Mouse (Mus musculus) thymus, adult 2 months (tissue): ENCODE measurements around the gene Traf3ip2. TPM values are rescaled to one million over a fixed set of nuclear protein-coding genes. Genes with fewer than 3 reads are reported as not detected.

Source experiments
- DNase-seq: peaks from one replicate; pipeline ENCODE4 v3.0.0; 2021
- H3K27ac ChIP-seq: fragments of 200-500 bp; 2 replicates; pipeline ENCODE4 v1.5.1; 2012; ENCODE audit warnings: low read length, control low read depth; ENCODE audit not compliant: control insufficient read depth, insufficient read depth
- H3K27me3 ChIP-seq: fragments of 200-500 bp; 2 replicates; pipeline ENCODE4 v1.6.1; 2012; ENCODE audit warnings: mild to moderate bottlenecking, low read length, moderate library complexity, mixed read lengths; ENCODE audit not compliant: control insufficient read depth, insufficient read depth
- H3K36me3 ChIP-seq: fragments of 200-500 bp; 2 replicates; pipeline ENCODE4 v1.6.1; 2012; ENCODE audit warnings: mild to moderate bottlenecking, low read length, moderate library complexity; ENCODE audit not compliant: control insufficient read depth, insufficient read depth
- H3K4me1 ChIP-seq: fragments of 200-500 bp; replicated peaks from 2 replicates; pipeline ENCODE4 v1.6.1; 2012; ENCODE audit warnings: low read length; ENCODE audit not compliant: control insufficient read depth, insufficient read depth
- H3K4me3 ChIP-seq: fragments of 200-500 bp; 2 replicates; pipeline ENCODE4 v1.5.1; 2012; ENCODE audit warnings: mild to moderate bottlenecking, low read length, control low read depth, moderate library complexity; ENCODE audit not compliant: control insufficient read depth, insufficient read depth
- CTCF ChIP-seq: fragments of 200-500 bp; IDR thresholded peaks from 2 replicates; pipeline ENCODE4 v1.5.1; 2012; ENCODE audit warnings: mild to moderate bottlenecking, control low read depth, low read length, moderate library complexity, borderline replicate concordance; ENCODE audit not compliant: control insufficient read depth, poor library complexity, insufficient read depth; ENCODE audit errors: extremely low read depth
- POLR2A ChIP-seq: fragments of 200-500 bp; IDR thresholded peaks from 2 replicates; pipeline ENCODE4 v1.6.1; 2012; ENCODE audit warnings: mild to moderate bottlenecking, low read length, control low read depth, moderate library complexity; ENCODE audit not compliant: control insufficient read depth, poor library complexity, insufficient read depth; ENCODE audit errors: extremely low read depth
- WGBS: fragments of 180-500 bp; shearing (Covaris S2); methylation state at CpG from one replicate; pipeline ENCODE4 v1.1.7; 2018; 5-methylcytosine and 5-hydroxymethylcytosine counted together
- polyA plus RNA-seq: library from polyadenylated mRNA; depleted of rRNA; stranded (reverse); fragments of >200 nt; gene quantifications from 2 replicates; pipeline ENCODE4 v1.2.3, GENCODE M21; 2012

The Traf3ip2 gene
- polyA plus RNA-seq, 1 experiment: 21.3 TPM

DNA sequence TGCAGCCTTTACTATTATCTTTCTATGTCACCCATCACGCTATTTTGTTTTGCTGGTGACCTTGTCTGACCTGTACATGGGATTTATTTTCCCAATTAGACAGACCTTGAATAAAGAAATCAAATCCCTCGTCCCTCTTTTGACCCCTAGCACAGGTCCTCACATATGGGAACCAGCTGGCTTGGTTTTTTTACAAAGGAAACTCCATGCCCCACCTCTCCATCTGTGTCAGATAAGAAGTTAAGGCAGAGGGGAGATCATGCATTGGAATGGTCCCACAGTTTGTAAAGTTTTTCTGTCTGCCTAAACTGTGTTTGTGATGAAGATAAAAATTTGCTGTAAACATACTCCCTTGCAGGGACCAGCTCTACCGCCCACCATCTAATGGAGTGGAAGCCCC lies 26.1 kb downstream of the Traf3ip2 start:
- WGBS: 97% methylated on average over 3 of the region's 3 CpGs
- no peak overlapping the region for H3K27ac ChIP-seq

DNA sequence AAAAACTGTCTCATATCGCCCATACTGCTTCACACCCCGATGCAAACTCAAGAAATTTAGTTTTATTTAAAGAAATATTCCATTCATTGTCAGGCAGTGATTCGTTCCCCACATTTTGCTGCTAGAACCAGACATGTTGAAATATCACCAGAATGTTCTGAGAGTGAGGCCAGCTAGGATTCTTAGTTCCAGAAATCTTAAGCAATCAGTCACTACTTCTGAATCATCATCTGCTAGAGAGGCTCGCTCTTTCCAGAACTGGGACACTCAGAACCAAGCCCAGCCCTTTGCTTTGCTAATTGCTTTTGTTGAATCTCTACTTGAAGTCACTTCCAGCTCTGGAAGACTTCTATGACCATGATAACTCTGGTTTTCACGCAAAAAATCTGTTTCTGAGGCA lies 27.0 kb downstream of the Traf3ip2 start:
- no peak overlapping the region for H3K4me3 ChIP-seq
- H3K27ac ChIP-seq: no peak overlapping the region
- DNase-seq: no peak
- 96% methylated on average over 5 of the region's 5 CpGs for WGBS
- no peaks in the 10 kb centered on the region for H3K27me3 ChIP-seq
- no peaks in the 10 kb centered on the region for H3K4me1 ChIP-seq
- peaks cover 46% of the 10 kb centered on the region for H3K36me3 ChIP-seq
- TF ChIP-seq POLR2A (no peak), CTCF (no peak)

More for the DNA sequence above, 26.1 kb downstream of the Traf3ip2 start:
- Histone ChIP-seq H3K4me1 (no peaks in the 10 kb centered on the region), H3K4me3 (no peak overlapping the region), H3K27me3 (no peaks in the 10 kb centered on the region), H3K36me3 (peaks cover 45% of the 10 kb centered on the region)
- no peak for DNase-seq
- TF ChIP-seq CTCF (no peak), POLR2A (no peak)

DNA sequence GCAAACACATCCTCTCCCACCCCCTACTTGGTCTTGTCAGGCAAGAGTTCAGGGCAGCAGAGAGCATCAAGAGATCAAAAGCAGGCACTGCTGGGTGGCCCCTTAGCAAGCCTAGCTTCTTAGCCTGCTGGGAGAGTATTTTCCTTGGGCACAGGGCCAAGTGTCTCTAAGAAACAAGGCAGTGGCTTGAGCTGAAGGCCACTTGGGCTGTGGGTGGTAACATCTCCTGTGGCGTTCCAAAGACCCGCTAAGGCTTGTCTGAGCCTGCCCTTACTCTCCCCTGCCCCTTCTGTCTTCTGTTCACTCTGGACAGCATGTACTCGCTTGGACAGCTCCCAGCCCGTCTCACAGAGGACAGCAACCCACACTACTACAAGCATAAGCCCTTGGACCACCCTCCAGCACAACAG lies 28.1 kb downstream of the Traf3ip2 start:
- H3K36me3 ChIP-seq: peaks cover 46% of the 10 kb centered on the region
- no peaks in the 10 kb centered on the region for H3K27me3 ChIP-seq
- 84% methylated on average over 4 of the region's 4 CpGs for WGBS
- no peak overlapping the region for H3K27ac ChIP-seq
- TF ChIP-seq POLR2A (no peak), CTCF (no peak)
- no peak overlapping the region for H3K4me3 ChIP-seq
- DNase-seq: no peak
- H3K4me1 ChIP-seq: peaks cover under 1% of the 10 kb centered on the region; the same call in 1 of the 2 replicates

DNA sequence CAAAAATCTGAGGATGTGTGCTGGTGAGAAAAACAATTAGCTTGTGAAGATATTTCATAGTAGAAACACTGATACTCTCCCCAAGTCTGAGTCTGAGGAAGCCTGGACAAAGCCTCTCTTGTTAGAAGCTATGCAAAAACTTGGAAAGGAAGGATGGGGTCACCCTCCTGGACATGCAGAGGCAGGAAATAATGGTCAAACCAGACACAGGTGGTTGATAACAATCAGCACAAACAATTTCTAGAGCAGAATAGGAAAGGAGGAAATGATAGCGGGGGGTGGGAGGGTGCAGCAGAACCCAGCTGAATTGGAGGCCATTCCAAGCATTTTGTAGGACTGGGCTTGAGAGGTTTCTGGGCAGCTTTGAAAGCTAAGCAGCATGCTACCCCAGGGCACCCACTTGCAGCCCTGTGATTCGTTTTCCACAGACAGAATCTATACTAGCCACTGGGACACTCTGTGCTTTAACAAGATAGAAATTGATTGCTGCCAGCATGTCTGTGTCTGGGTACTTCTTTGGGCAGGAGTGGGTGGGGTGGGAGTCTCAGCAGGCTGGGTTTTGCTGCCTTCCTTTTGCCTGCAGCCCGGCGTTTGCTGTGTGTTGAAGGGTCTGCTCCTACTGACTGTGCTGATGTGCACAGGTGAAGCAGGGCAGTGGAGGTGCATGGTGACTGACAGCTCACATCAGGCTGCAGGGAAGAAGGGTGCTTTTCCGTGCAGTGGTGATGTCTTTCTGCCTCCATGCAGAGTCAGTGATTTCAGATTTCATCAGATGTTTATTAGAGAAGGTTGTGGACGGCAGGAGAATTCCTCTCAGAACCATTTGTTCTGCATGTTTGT lies 33.3 kb downstream of the Traf3ip2 start:
- no peak for TF ChIP-seq POLR2A
- WGBS: 38% methylated on average over 6 of the region's 6 CpGs
- no peaks in the 10 kb centered on the region for H3K27me3 ChIP-seq
- H3K27ac ChIP-seq: no peak overlapping the region
- DNase-seq: no peak
- H3K4me3 ChIP-seq: no peak overlapping the region
- H3K36me3 ChIP-seq: peaks cover 34% of the 10 kb centered on the region
- H3K4me1 ChIP-seq: peaks cover 11% of the 10 kb centered on the region

DNA sequence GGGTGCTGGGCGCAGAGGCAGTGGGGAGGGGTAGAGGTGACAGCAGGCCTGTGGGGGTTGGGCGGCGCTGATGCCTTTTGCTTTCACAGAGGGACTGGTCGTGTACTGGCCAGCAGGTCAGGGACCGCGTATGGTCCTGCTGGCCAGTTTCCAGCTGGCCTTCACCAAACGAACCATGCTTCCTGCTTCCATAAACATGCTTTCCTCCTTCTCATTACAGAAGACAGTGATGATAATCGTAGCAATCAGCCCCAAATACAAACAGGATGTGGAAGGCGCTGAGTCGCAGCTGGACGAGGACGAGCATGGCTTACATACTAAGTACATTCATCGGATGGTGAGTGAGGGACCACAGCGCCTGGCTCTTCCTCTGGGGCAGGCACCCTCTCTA lies 33.9 kb downstream of the Traf3ip2 start:
- TF ChIP-seq POLR2A: no peak
- TF ChIP-seq CTCF: no peak
- Histone ChIP-seq H3K36me3 (peaks cover 36% of the 10 kb centered on the region), H3K27me3 (no peaks in the 10 kb centered on the region), H3K4me3 (no peak overlapping the region), H3K4me1 (peaks cover 11% of the 10 kb centered on the region), H3K27ac (no peak overlapping the region)
- no peak for DNase-seq
- 62% methylated on average over 14 of the region's 14 CpGs for WGBS

DNA sequence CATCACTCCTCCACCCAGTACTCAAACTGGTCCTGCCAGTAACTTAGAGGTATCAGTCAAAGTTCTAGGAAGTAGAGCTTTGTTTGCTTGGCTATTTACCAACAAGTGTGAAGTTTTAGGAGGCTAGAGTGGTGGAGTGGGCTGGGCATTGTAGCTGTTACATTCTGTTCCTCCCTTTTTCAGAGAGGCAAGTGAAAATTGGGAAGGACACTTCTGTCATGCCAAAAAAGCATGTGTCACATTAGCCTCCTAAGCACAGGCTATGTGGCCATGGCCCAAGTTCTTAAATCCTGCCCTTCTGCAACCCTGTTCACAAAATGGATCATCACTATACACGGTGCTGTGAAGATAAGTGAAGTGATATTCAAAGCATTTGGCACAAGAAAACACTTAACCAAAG lies 34.4 kb downstream of the Traf3ip2 start:
- H3K27me3 ChIP-seq: no peaks in the 10 kb centered on the region
- H3K4me3 ChIP-seq: no peak overlapping the region
- H3K27ac ChIP-seq: no peak overlapping the region
- peaks cover 38% of the 10 kb centered on the region for H3K36me3 ChIP-seq
- WGBS: 90% methylated on average over 1 of the region's 1 CpGs
- H3K4me1 ChIP-seq: peaks cover 11% of the 10 kb centered on the region
- DNase-seq: no peak
- TF ChIP-seq CTCF (no peak), POLR2A (no peak)
